Comparison of ENCODE assay signal across 12 mouse cellular contexts in genomic region chr17:66564213-66564612, GRCm38 (mm10). TPM values are rescaled to one million over a fixed set of nuclear protein-coding genes. Genes with fewer than 3 reads are reported as not detected.
A peak's percentile ranks its signal among the peaks of the same experiment; 100 is the strongest.
DNase-seq lines count a peak whose midpoint lies in the region; ATAC-seq and TF ChIP-seq lines count a peak whose summit lies in the region.
"Had no signal": no experiment of that assay in that cellular context is flagged by ENCODE, and none has a peak within 500 bp of the region (broad histone marks: within the 10 kb centered on the region; RNA-seq: fewer than 3 reads in every experiment).

No protein-coding gene starts in this region.

- no peak overlapping the region for H3K9ac ChIP-seq in forebrain, postnatal 0 days
- no peak overlapping the region for H3K9ac ChIP-seq in embryonic facial prominence, embryonic 14.5 days (ENCODE audit: low read depth, low read length)

- H3K4me2 ChIP-seq in forebrain, postnatal 0 days (ENCODE audit: low read depth) = no peak overlapping the region
- H3K4me2 ChIP-seq in embryonic facial prominence, embryonic 14.5 days (ENCODE audit: low read depth, low read length) = no peak overlapping the region

- 62% methylated on average over 7 of the region's 7 CpGs for WGBS in forebrain, postnatal 0 days
- WGBS in forebrain, embryonic 10.5 days = 82% methylated on average over 7 of the region's 7 CpGs
- WGBS in embryonic facial prominence, embryonic 14.5 days = 51% methylated on average over 7 of the region's 7 CpGs

- DNase-seq in forebrain, postnatal 0 days = peak; percentile 33
- no peak for DNase-seq in forebrain, embryonic 10.5 days (ENCODE audit: extremely low spot score, low spot score)
- peak; percentile 15 to 27 for DNase-seq in layer of hippocampus, adult 2 months (ENCODE audit: low spot score in 2 of 2)
- no peak for DNase-seq in layer of hippocampus, adult 9-10 months (ENCODE audit: low spot score)
- peak; percentile 51 for DNase-seq in embryonic facial prominence, embryonic 14.5 days (ENCODE audit: low spot score)
- DNase-seq in lung, postnatal 36 days = peak; percentile 66
- no peak for DNase-seq in cerebellum, postnatal 14 days
- DNase-seq in retina, embryonic 14.5 days (ENCODE audit: low spot score) = no peak
- DNase-seq: cerebellum, postnatal 25 days; retina, postnatal 1 day had no signal

- H3K4me1 ChIP-seq in forebrain, postnatal 0 days (ENCODE audit: insufficient read depth) = no peaks in the 10 kb centered on the region
- peaks cover 4% of the 10 kb centered on the region; the same call in 1 of the 2 replicates for H3K4me1 ChIP-seq in forebrain, embryonic 10.5 days
- H3K4me1 ChIP-seq in embryonic facial prominence, embryonic 14.5 days (ENCODE audit: control insufficient read depth, insufficient read depth, low read length) = no peaks in the 10 kb centered on the region

- H3K4me3 ChIP-seq in forebrain, postnatal 0 days (ENCODE audit: low read depth, low read length) = no peak overlapping the region
- no peak overlapping the region for H3K4me3 ChIP-seq in forebrain, embryonic 10.5 days
- H3K4me3 ChIP-seq in layer of hippocampus, adult 2 months = no peak overlapping the region
- H3K4me3 ChIP-seq in embryonic facial prominence, embryonic 14.5 days (ENCODE audit: low read depth, low read length) = no peak overlapping the region
- H3K4me3 ChIP-seq: left cerebral cortex, adult 2 months had no signal

- H3K27me3 ChIP-seq in forebrain, postnatal 0 days (ENCODE audit: insufficient read depth, low read length) = no peaks in the 10 kb centered on the region; the same call in 1 of the 2 replicates
- no peaks in the 10 kb centered on the region for H3K27me3 ChIP-seq in forebrain, embryonic 10.5 days (ENCODE audit: poor library complexity, severe bottlenecking)
- no peaks in the 10 kb centered on the region for H3K27me3 ChIP-seq in embryonic facial prominence, embryonic 14.5 days (replicated peaks; ENCODE audit: control insufficient read depth, insufficient read depth, low read length)

- no peaks in the 10 kb centered on the region for H3K36me3 ChIP-seq in forebrain, postnatal 0 days (ENCODE audit: insufficient read depth)
- no peaks in the 10 kb centered on the region for H3K36me3 ChIP-seq in forebrain, embryonic 10.5 days (replicated peaks)
- H3K36me3 ChIP-seq in embryonic facial prominence, embryonic 14.5 days (ENCODE audit: control insufficient read depth, insufficient read depth, low read length) = no peaks in the 10 kb centered on the region

- no peak for TF ChIP-seq CTCF in forebrain, postnatal 0 days (IDR thresholded peaks at IDR 0.05; ENCODE audit: low read depth)
- no peak for TF ChIP-seq CTCF in layer of hippocampus, adult 2 months (conservative IDR thresholded peaks at IDR 0.05)

- ATAC-seq in forebrain, postnatal 0 days = peak; percentile 63
- no peak for ATAC-seq in embryonic facial prominence, embryonic 14.5 days (ENCODE audit: low read depth)

- no peak overlapping the region for H3K27ac ChIP-seq in forebrain, postnatal 0 days (ENCODE audit: low read depth, low read length)
- no peak overlapping the region for H3K27ac ChIP-seq in forebrain, embryonic 10.5 days
- no peak overlapping the region for H3K27ac ChIP-seq in layer of hippocampus, adult 2 months
- H3K27ac ChIP-seq in embryonic facial prominence, embryonic 14.5 days (replicated peaks; ENCODE audit: low read depth, low read length) = no peak overlapping the region
- H3K27ac ChIP-seq: left cerebral cortex, adult 2 months had no signal

- H3K9me3 ChIP-seq in forebrain, postnatal 0 days (ENCODE audit: low read length) = no peaks in the 10 kb centered on the region
- no peaks in the 10 kb centered on the region for H3K9me3 ChIP-seq in forebrain, embryonic 10.5 days
- H3K9me3 ChIP-seq in embryonic facial prominence, embryonic 14.5 days (ENCODE audit: control insufficient read depth, low read length) = no peaks in the 10 kb centered on the region

RNA-seq across cellular contexts. Expression of gene Themis3, which starts 30.2 kb away (rescaled TPM):
- total RNA-seq in forebrain, postnatal 0 days (2014; rRNA removed) = 0.08 TPM in 1 of 2 replicates, not detected in the other
- polyA plus RNA-seq in forebrain, postnatal 0 days (2015; fragmentation: Nextera tagmentation; extraction: Ambion mirVana) = not detected in 2 replicates
- 0.06 and 0.07 TPM in 2 replicates for polyA plus RNA-seq in forebrain, embryonic 10.5 days (2016; fragmentation: Nextera tagmentation; extraction: Ambion mirVana)
- total RNA-seq in layer of hippocampus, adult 2 months (2021) = not detected
- polyA plus RNA-seq in embryonic facial prominence, embryonic 14.5 days (2014; fragmentation: Nextera tagmentation; extraction: Ambion mirVana) = 0.10 TPM in 1 of 2 replicates, not detected in the other
- polyA plus RNA-seq: C2C12 had no signal

RNA-seq across cellular contexts. Expression of gene Rab12, which starts 44.7 kb away (rescaled TPM):
- 132 and 148 TPM in 2 replicates for total RNA-seq in forebrain, postnatal 0 days (2014; rRNA removed)
- polyA plus RNA-seq in forebrain, postnatal 0 days (2015; fragmentation: Nextera tagmentation; extraction: Ambion mirVana) = 86.4 and 94.5 TPM in 2 replicates
- 24.8 and 26.4 TPM in 2 replicates for polyA plus RNA-seq in forebrain, embryonic 10.5 days (2016; fragmentation: Nextera tagmentation; extraction: Ambion mirVana)
- total RNA-seq in layer of hippocampus, adult 2 months (2021) = 100 to 1,000 TPM; 111 to 112 TPM
- polyA plus RNA-seq in embryonic facial prominence, embryonic 14.5 days (2014; fragmentation: Nextera tagmentation; extraction: Ambion mirVana) = 58.5 and 60.1 TPM in 2 replicates

Comparison
In these comparisons a context has a peak if more than half of its experiments do, and no peak if none do; other contexts are left out.
1. DNase-seq: peak in forebrain, postnatal 0 days (single experiment), layer of hippocampus, adult 2 months (2 of 2), embryonic facial prominence, embryonic 14.5 days (single experiment) and lung, postnatal 36 days (single experiment); none in forebrain, embryonic 10.5 days (single experiment), layer of hippocampus, adult 9-10 months (single experiment), cerebellum, postnatal 14 days (0 of 2) and retina, embryonic 14.5 days (single experiment).